Mouse (Mus musculus) midbrain, postnatal 0 days (tissue): ENCODE measurements around the gene Btnl6. TPM values are rescaled to one million over a fixed set of nuclear protein-coding genes. Genes with fewer than 3 reads are reported as not detected.

Experiments used
- ATAC-seq: fragments of 200-750 bp; cut with Nextera tagmentation; 2 replicates; pipeline ENCODE4 v1.8.0; 2017; ENCODE audit warnings: moderate number of reproducible peaks, mild to moderate bottlenecking, moderate TSS enrichment, moderate library complexity; ENCODE audit not compliant: low FRiP score
- DNase-seq: peaks from one replicate; pipeline ENCODE4 v3.0.0-alpha.2; 2015; ENCODE audit warnings: low spot score
- H3K27ac ChIP-seq: fragments of 300-500 bp; sonication (generic); 2 replicates; pipeline ENCODE4 v1.5.1; 2014; ENCODE audit warnings: low read depth, mild to moderate bottlenecking, low read length, mixed read lengths
- H3K27me3 ChIP-seq: fragments of 300-500 bp; sonication (generic); 2 replicates; pipeline ENCODE4 v1.6.1; 2014; ENCODE audit warnings: low read length, control low read depth, mixed read lengths; ENCODE audit not compliant: insufficient read depth
- H3K36me3 ChIP-seq: fragments of 300-500 bp; sonication (generic); 2 replicates; pipeline ENCODE4 v1.6.1; 2014; ENCODE audit warnings: low read length, control low read depth, mixed read lengths; ENCODE audit not compliant: insufficient read depth
- H3K4me1 ChIP-seq: fragments of 300-500 bp; sonication (generic); 2 replicates; pipeline ENCODE4 v1.6.1; 2014; ENCODE audit warnings: mild to moderate bottlenecking, control low read depth, antibody characterized with exemption, low read length, mixed read lengths; ENCODE audit not compliant: insufficient read depth
- H3K4me2 ChIP-seq: fragments of 300-500 bp; sonication (generic); 2 replicates; pipeline ENCODE4 v1.6.1; 2014; ENCODE audit warnings: low read depth, mild to moderate bottlenecking, low read length, mixed read lengths; ENCODE audit not compliant: poor library complexity, severe bottlenecking
- H3K4me3 ChIP-seq: fragments of 300-500 bp; sonication (generic); 2 replicates; pipeline ENCODE4 v1.5.1; 2014; ENCODE audit warnings: low read depth, mild to moderate bottlenecking, low read length, moderate library complexity
- H3K9ac ChIP-seq: fragments of 300-500 bp; sonication (generic); replicated peaks from 2 replicates; pipeline ENCODE4 v1.6.1; 2014; ENCODE audit warnings: mild to moderate bottlenecking, low read length, moderate library complexity, mixed read lengths; ENCODE audit not compliant: poor library complexity, severe bottlenecking
- H3K9me3 ChIP-seq: fragments of 300-500 bp; sonication (generic); 2 replicates; pipeline ENCODE4 v1.6.1; 2016; ENCODE audit warnings: low read length, control low read depth
- CTCF ChIP-seq: IDR thresholded peaks from 2 replicates; pipeline ENCODE4 v1.5.1; 2016; ENCODE audit warnings: antibody characterized with exemption, mild to moderate bottlenecking
- WGBS: fragments of 180-500 bp; shearing (Covaris S2); extraction: QIAGEN DNeasy Blood & Tissue Kit; methylation state at CpG from one replicate; pipeline ENCODE4 v1.1.7; 2014; 5-methylcytosine and 5-hydroxymethylcytosine counted together
- polyA plus RNA-seq: library from polyadenylated mRNA; unstranded; fragments of >200 nt; fragmentation: Nextera tagmentation; extraction: Ambion mirVana; gene quantifications from 2 replicates; pipeline ENCODE4 v1.2.1, GENCODE M21; 2015
- total RNA-seq: library from RNA; depleted of rRNA; stranded (reverse); fragments of >200 nt; gene quantifications from 2 replicates; pipeline ENCODE4 v1.2.3, GENCODE M21; 2014; rRNA removed

Gene Btnl6
- total RNA-seq (not detected in 2 replicates), polyA plus RNA-seq (not detected in 2 replicates)

- Histone ChIP-seq H3K27ac (no peak within 1 kb of the TSS), H3K4me1 (no peaks in the 10 kb centered on the region), H3K9me3 (no peaks in the 10 kb centered on the region), H3K4me2 (no peak within 1 kb of the TSS), H3K9ac (no peak within 1 kb of the TSS), H3K36me3 (no peaks in the 10 kb centered on the region), H3K4me3 (no peak within 1 kb of the TSS), H3K27me3 (no peaks in the 10 kb centered on the region)
- TF ChIP-seq CTCF, result no peak
- no peak for ATAC-seq
- DNase-seq, result no peak
- 96% methylated on average over 4 of the region's 4 CpGs for WGBS
Measured at GRCm38 (mm10) chr17:34517252-34517651, at the start of gene Btnl6. Gene Btnl6 (minus strand): TSS chr17:34517352.

GRCm38 (mm10) chr17:34564796-34565195 lies 47.6 kb upstream of the Btnl6 start:
- ATAC-seq, result no peak
- H3K36me3 ChIP-seq, result no peaks in the 10 kb centered on the region
- no peak overlapping the region for H3K9ac ChIP-seq
- peak overlapping the region; percentile 51; the same call in 1 of the 2 replicates for H3K27ac ChIP-seq
- TF ChIP-seq CTCF, result no peak
- no peak overlapping the region for H3K4me3 ChIP-seq
- no peaks in the 10 kb centered on the region for H3K27me3 ChIP-seq
- H3K4me1 ChIP-seq, result no peaks in the 10 kb centered on the region
- no peak for DNase-seq
- no peaks in the 10 kb centered on the region for H3K9me3 ChIP-seq
- H3K4me2 ChIP-seq, result peak overlapping the region; percentile 22; the same call in 1 of the 2 replicates
- WGBS, result 56% methylated on average over 3 of the region's 3 CpGs

- H3K4me3 ChIP-seq, result no peak within 1 kb of the TSS
- H3K4me2 ChIP-seq, result peak within 1 kb of the TSS; percentile 22; the same call in 1 of the 2 replicates
- TF ChIP-seq CTCF, result no peak
- peak within 1 kb of the TSS; percentile 51; the same call in 1 of the 2 replicates for H3K27ac ChIP-seq
- DNase-seq (no peak), ATAC-seq (no peak)
- no peak within 1 kb of the TSS for H3K9ac ChIP-seq
- H3K36me3 ChIP-seq, result no peaks in the 10 kb centered on the region
- H3K9me3 ChIP-seq, result no peaks in the 10 kb centered on the region
- WGBS, result 23% methylated on average over 6 of the region's 6 CpGs
- no peaks in the 10 kb centered on the region for H3K4me1 ChIP-seq
- H3K27me3 ChIP-seq, result no peaks in the 10 kb centered on the region
Measured at GRCm38 (mm10) chr17:34564003-34564421, 46.9 kb upstream of the Btnl6 start, which contains the start of gene Notch4. Gene Notch4 (plus strand): TSS chr17:34564268.

GRCm38 (mm10) chr17:34563354-34563753 lies 46.2 kb upstream of the Btnl6 start:
- no peak overlapping the region for H3K9ac ChIP-seq
- no peak for TF ChIP-seq CTCF
- no peak for DNase-seq
- no peaks in the 10 kb centered on the region for H3K9me3 ChIP-seq
- H3K27ac ChIP-seq, result no peak overlapping the region
- H3K36me3 ChIP-seq, result no peaks in the 10 kb centered on the region
- WGBS, result 82% methylated on average over 11 of the region's 11 CpGs
- no peak overlapping the region for H3K4me2 ChIP-seq
- H3K4me3 ChIP-seq, result no peak overlapping the region
- H3K27me3 ChIP-seq, result no peaks in the 10 kb centered on the region
- no peak for ATAC-seq
- no peaks in the 10 kb centered on the region for H3K4me1 ChIP-seq

- Histone ChIP-seq H3K4me3 (no peak overlapping the region), H3K36me3 (no peaks in the 10 kb centered on the region), H3K4me2 (no peak overlapping the region), H3K9me3 (no peaks in the 10 kb centered on the region), H3K27ac (no peak overlapping the region), H3K9ac (no peak overlapping the region), H3K4me1 (no peaks in the 10 kb centered on the region), H3K27me3 (no peaks in the 10 kb centered on the region)
- no peak for DNase-seq
- TF ChIP-seq CTCF, result no peak
- WGBS, result 82% methylated on average over 3 of the region's 3 CpGs
- no peak for ATAC-seq
Measured at GRCm38 (mm10) chr17:34562595-34562994, 45.4 kb upstream of the Btnl6 start.

GRCm38 (mm10) chr17:34561200-34561599 lies 44.0 kb upstream of the Btnl6 start:
- no peak for DNase-seq
- WGBS, result 41% methylated on average over 8 of the region's 8 CpGs
- ATAC-seq, result no peak
- Histone ChIP-seq H3K27ac (no peak overlapping the region), H3K4me1 (no peaks in the 10 kb centered on the region), H3K9ac (0 out of 2 replicates have a peak overlapping the region, but pooled peaks have one; percentile 8), H3K27me3 (no peaks in the 10 kb centered on the region), H3K4me3 (no peak overlapping the region), H3K9me3 (no peaks in the 10 kb centered on the region), H3K36me3 (no peaks in the 10 kb centered on the region), H3K4me2 (no peak overlapping the region)
- no peak for TF ChIP-seq CTCF
